Mouse (Mus musculus) left cerebral cortex, adult 6 months (tissue): ENCODE data around the gene Pmepa1. TPM values are rescaled to one million over a fixed set of nuclear protein-coding genes. Genes with fewer than 3 reads are reported as not detected.

Source experiments
- long read RNA-seq, 2 experiments: library from polyadenylated mRNA; unstranded; transcript quantifications; one replicate each; pipeline ENCODE4 v2.0.0; 2019 to 2020
- polyA plus RNA-seq: library from polyadenylated mRNA; unstranded; fragments of <200 nt; fragmentation: Nextera tagmentation; gene quantifications from 2 replicates; pipeline ENCODE4 v1.2.3, GENCODE M21; 2021

The Pmepa1 gene
- 10.1 and 15.3 TPM in 2 replicates for polyA plus RNA-seq
- long read RNA-seq, experiment 1, full-length matches to known transcripts, result 1 of 20 reads
- long read RNA-seq, experiment 1, partial matches to known transcripts, result 0 of 20 reads
- long read RNA-seq, experiment 1, other reads (novel, unspliced or antisense), result 19 of 20 reads
- long read RNA-seq, experiment 2, full-length matches to known transcripts, result 8 of 35 reads
- long read RNA-seq, experiment 2, partial matches to known transcripts, result 0 of 35 reads
- long read RNA-seq, experiment 2, other reads (novel, unspliced or antisense), result 27 of 35 reads

DNA sequence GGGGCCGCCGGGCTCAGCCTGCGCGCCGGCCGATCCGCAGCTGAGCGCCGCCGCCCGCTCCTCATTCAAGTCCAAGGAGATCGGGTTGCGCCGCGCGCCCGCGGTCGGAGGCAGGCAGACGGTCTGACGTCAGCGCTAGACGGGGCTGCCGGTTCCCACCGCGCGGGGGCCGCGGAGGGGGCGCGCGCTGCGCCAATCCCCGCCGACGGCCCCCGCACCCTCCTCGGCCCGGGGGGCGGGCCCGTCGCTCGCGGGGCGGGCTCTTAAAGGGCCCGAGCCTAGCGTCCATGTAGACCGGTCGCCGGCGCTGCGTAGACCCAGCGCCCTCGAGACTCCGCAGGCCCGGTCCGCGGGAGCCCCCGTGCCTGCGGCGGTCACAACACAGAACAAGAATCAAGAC, at the start of gene Pmepa1:
Gene Pmepa1, minus strand, starts transcription at position 125 of the 400 bp plus-strand sequence.

DNA sequence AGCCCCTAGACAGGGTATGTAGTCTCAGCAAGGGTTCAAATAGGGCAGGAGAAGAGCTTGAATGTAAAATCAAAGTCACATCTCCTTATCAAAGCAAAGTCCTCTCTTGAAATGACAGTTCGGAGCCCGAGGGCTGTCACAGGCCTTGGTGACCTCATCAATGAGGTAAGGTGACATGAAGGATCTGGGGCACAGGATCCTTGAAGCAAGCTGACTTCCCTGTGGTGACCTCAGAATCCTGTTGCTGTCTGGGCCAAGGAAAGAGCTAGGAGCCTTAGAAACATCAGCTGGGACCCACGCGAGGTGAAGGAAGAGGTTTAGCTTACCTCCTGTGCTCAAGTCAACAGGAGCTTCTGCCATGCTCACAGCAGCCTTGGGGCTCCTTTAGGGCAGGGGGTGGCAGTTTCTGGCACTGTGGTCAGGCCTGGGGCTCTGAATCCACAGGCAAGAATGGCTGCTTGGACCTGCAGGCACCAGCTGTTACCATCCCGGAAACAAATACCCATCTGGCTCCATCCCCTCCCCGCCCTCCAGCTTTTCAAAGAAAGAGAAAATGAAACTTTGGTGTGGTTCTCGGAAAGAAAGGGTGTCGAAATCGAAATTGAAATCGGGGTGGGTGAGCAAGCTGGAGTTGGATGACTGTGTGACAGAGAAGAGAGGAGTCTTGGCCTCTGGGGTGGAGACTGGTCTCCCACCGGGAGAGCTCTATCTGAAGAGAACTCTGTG, 57.8 kb downstream of the Pmepa1 start, which contains the start of gene Zbp1:
Gene Zbp1, minus strand, starts transcription at position 508 of the 726 bp plus-strand sequence.

Other genes with a start within 250 kb of the Pmepa1 start
- not detected in 2 replicates for gene Ctcfl, start 157.0 kb downstream of the Pmepa1 start, polyA plus RNA-seq
- gene Pck1, start 123.5 kb downstream of the Pmepa1 start, polyA plus RNA-seq, result not detected in 2 replicates
- 0.37 and 1.0 TPM in 2 replicates for gene Zbp1, start 57.6 kb downstream of the Pmepa1 start, polyA plus RNA-seq
- gene 1700021F07Rik, start 246.1 kb upstream of the Pmepa1 start, polyA plus RNA-seq, result not detected in 2 replicates